8 mouse cellular contexts compared by ENCODE assay signal in genomic region chr14:46831295-46831694, GRCm38 (mm10). TPM values are rescaled to one million over a fixed set of nuclear protein-coding genes. Genes with fewer than 3 reads are reported as not detected.
A peak's percentile ranks its signal among the peaks of the same experiment; 100 is the strongest.
DNase-seq lines count a peak whose midpoint lies in the region; ATAC-seq and TF ChIP-seq lines count a peak whose summit lies in the region.

No protein-coding gene starts in this region.

- peak overlapping the region; percentile 69 for H3K4me3 ChIP-seq in lung, adult 2 months (replicated peaks; ENCODE audit: extremely low read depth, low read depth, low read length)
- H3K4me3 ChIP-seq in embryonic facial prominence, embryonic 10.5 days, result peak overlapping the region; percentile 97
- H3K4me3 ChIP-seq in hindbrain, embryonic 14.5 days (replicated peaks; ENCODE audit: low read length), result peak overlapping the region; percentile 80
- H3K4me3 ChIP-seq in midbrain, embryonic 13.5 days (replicated peaks), result peak overlapping the region; percentile 75

- no peaks in the 10 kb centered on the region for H3K36me3 ChIP-seq in embryonic facial prominence, embryonic 10.5 days (replicated peaks)
- H3K36me3 ChIP-seq in hindbrain, embryonic 14.5 days (replicated peaks; ENCODE audit: control insufficient read depth, insufficient read depth), result no peaks in the 10 kb centered on the region
- no peaks in the 10 kb centered on the region for H3K36me3 ChIP-seq in midbrain, embryonic 13.5 days

- no peak for TF ChIP-seq CTCF in lung, adult 2 months (IDR thresholded peaks at IDR 0.05; ENCODE audit: insufficient read depth, low read length)

- H3K9ac ChIP-seq in hindbrain, embryonic 14.5 days, result peak overlapping the region; percentile 66
- H3K9ac ChIP-seq in midbrain, embryonic 13.5 days (replicated peaks), result peak overlapping the region; percentile 82; the same call in 1 of the 2 replicates

- 2% methylated on average over 4 of the region's 4 CpGs for WGBS in lung, adult 2 months
- WGBS in embryonic facial prominence, embryonic 10.5 days, result 5% methylated on average over 4 of the region's 4 CpGs
- WGBS in hindbrain, embryonic 14.5 days, result 7% methylated on average over 4 of the region's 4 CpGs
- 10% methylated on average over 4 of the region's 4 CpGs for WGBS in midbrain, embryonic 13.5 days

- peak overlapping the region; percentile 78 for H3K4me2 ChIP-seq in hindbrain, embryonic 14.5 days (replicated peaks)
- H3K4me2 ChIP-seq in midbrain, embryonic 13.5 days (replicated peaks), result peak overlapping the region; percentile 89

- peaks cover 9% of the 10 kb centered on the region for H3K4me1 ChIP-seq in lung, adult 2 months (ENCODE audit: control insufficient read depth, insufficient read depth, low read length)
- H3K4me1 ChIP-seq in embryonic facial prominence, embryonic 10.5 days, result peaks cover 16% of the 10 kb centered on the region
- H3K4me1 ChIP-seq in hindbrain, embryonic 14.5 days (replicated peaks; ENCODE audit: control insufficient read depth, insufficient read depth, low read length), result peaks cover 16% of the 10 kb centered on the region; the same call in 1 of the 2 replicates
- H3K4me1 ChIP-seq in midbrain, embryonic 13.5 days (replicated peaks), result peaks cover 15% of the 10 kb centered on the region

- H3K27ac ChIP-seq in embryonic facial prominence, embryonic 10.5 days (replicated peaks), result peak overlapping the region; percentile 90
- no peak overlapping the region for H3K27ac ChIP-seq in hindbrain, embryonic 14.5 days
- no peak overlapping the region for H3K27ac ChIP-seq in midbrain, embryonic 13.5 days

- intact Hi-C loops in left cerebral cortex, postnatal 10 days (cut with DNase I), result no loop called here

- DNase-seq in lung, adult 2 months, result no peak
- DNase-seq in lung, postnatal 4 days, result no peak
- no peak for DNase-seq in embryonic facial prominence, embryonic 10.5 days (ENCODE audit: low spot score)
- no peak for DNase-seq in hindbrain, embryonic 14.5 days (ENCODE audit: low spot score)
- no peak for DNase-seq in layer of hippocampus, postnatal 25 days (ENCODE audit: extremely low spot score in 1 of 2, low spot score in 1 of 2)
- DNase-seq in gastrocnemius, postnatal 10 days, result no peak
- DNase-seq in left cerebral cortex, postnatal 10 days (ENCODE audit: extremely low spot score in 1 of 2, low spot score in 2 of 2), result no peak

- TF ChIP-seq POLR2A in lung, adult 2 months (IDR thresholded peaks at IDR 0.05; ENCODE audit: borderline replicate concordance, extremely low read depth, low read depth, low read length), result no peak

- no peak for ATAC-seq in hindbrain, embryonic 14.5 days (ENCODE audit: low FRiP score)
- ATAC-seq in midbrain, embryonic 13.5 days, result no peak

- no peaks in the 10 kb centered on the region for H3K9me3 ChIP-seq in embryonic facial prominence, embryonic 10.5 days
- H3K9me3 ChIP-seq in hindbrain, embryonic 14.5 days (ENCODE audit: control insufficient read depth, low read length), result no peaks in the 10 kb centered on the region
- H3K9me3 ChIP-seq in midbrain, embryonic 13.5 days, result no peaks in the 10 kb centered on the region

- no peaks in the 10 kb centered on the region for H3K27me3 ChIP-seq in embryonic facial prominence, embryonic 10.5 days (replicated peaks; ENCODE audit: low read depth, poor library complexity, severe bottlenecking)
- H3K27me3 ChIP-seq in hindbrain, embryonic 14.5 days (ENCODE audit: control insufficient read depth, insufficient read depth, low read length), result no peaks in the 10 kb centered on the region
- peaks cover 8% of the 10 kb centered on the region; the same call in 1 of the 2 replicates for H3K27me3 ChIP-seq in midbrain, embryonic 13.5 days

RNA-seq across cellular contexts. Expression of gene Cgrrf1, which starts 0.6 kb away (rescaled TPM):
- 24.3 and 28.2 TPM in 2 replicates for polyA plus RNA-seq in lung, adult 2 months (2012; rRNA removed)
- 32.1 and 35.9 TPM in 2 replicates for polyA plus RNA-seq in embryonic facial prominence, embryonic 10.5 days (2016; fragmentation: Nextera tagmentation; extraction: Ambion mirVana)
- polyA plus RNA-seq in hindbrain, embryonic 14.5 days (2014; fragmentation: Nextera tagmentation; extraction: Ambion mirVana), result 21.3 and 22.1 TPM in 2 replicates
- polyA plus RNA-seq in midbrain, embryonic 13.5 days (2015; fragmentation: Nextera tagmentation; extraction: Ambion mirVana), result 22.6 and 25.4 TPM in 2 replicates
- total RNA-seq in layer of hippocampus, postnatal 25 days (2021), result 10 to 100 TPM; 20.0 to 22.3 TPM
- 10 to 100 TPM; 37.3 to 38.6 TPM for total RNA-seq in gastrocnemius, postnatal 10 days (2021)
- 10 to 100 TPM; 11.5 to 13.9 TPM for total RNA-seq in left cerebral cortex, postnatal 10 days (2021)

RNA-seq across cellular contexts. Expression of gene Gmfb, which starts 9.3 kb away (rescaled TPM):
- 10.7 and 20.7 TPM in 2 replicates for polyA plus RNA-seq in lung, adult 2 months (2012; rRNA removed)
- polyA plus RNA-seq in embryonic facial prominence, embryonic 10.5 days (2016; fragmentation: Nextera tagmentation; extraction: Ambion mirVana), result 101 and 107 TPM in 2 replicates
- polyA plus RNA-seq in hindbrain, embryonic 14.5 days (2014; fragmentation: Nextera tagmentation; extraction: Ambion mirVana), result 149 and 166 TPM in 2 replicates
- 101 and 110 TPM in 2 replicates for polyA plus RNA-seq in midbrain, embryonic 13.5 days (2015; fragmentation: Nextera tagmentation; extraction: Ambion mirVana)
- 100 to 1,000 TPM; 163 to 168 TPM for total RNA-seq in layer of hippocampus, postnatal 25 days (2021)
- total RNA-seq in gastrocnemius, postnatal 10 days (2021), result 10 to 100 TPM; 34.2 to 37.8 TPM
- total RNA-seq in left cerebral cortex, postnatal 10 days (2021), result 100 to 1,000 TPM; 155 to 165 TPM

RNA-seq across cellular contexts. Expression of gene Cnih1, which starts 43.1 kb away (rescaled TPM):
- 44.8 and 48.8 TPM in 2 replicates for polyA plus RNA-seq in lung, adult 2 months (2012; rRNA removed)
- polyA plus RNA-seq in embryonic facial prominence, embryonic 10.5 days (2016; fragmentation: Nextera tagmentation; extraction: Ambion mirVana), result 191 and 195 TPM in 2 replicates
- 212 and 215 TPM in 2 replicates for polyA plus RNA-seq in hindbrain, embryonic 14.5 days (2014; fragmentation: Nextera tagmentation; extraction: Ambion mirVana)
- 180 and 187 TPM in 2 replicates for polyA plus RNA-seq in midbrain, embryonic 13.5 days (2015; fragmentation: Nextera tagmentation; extraction: Ambion mirVana)
- total RNA-seq in layer of hippocampus, postnatal 25 days (2021), result 10 to 100 TPM; 69.5 to 82.7 TPM
- 10 to 100 TPM; 59.6 to 65.7 TPM for total RNA-seq in gastrocnemius, postnatal 10 days (2021)
- 10 to 100 TPM; 79.9 to 83.6 TPM for total RNA-seq in left cerebral cortex, postnatal 10 days (2021)

RNA-seq across cellular contexts. Expression of gene Samd4, which starts 51.4 kb away (rescaled TPM):
- polyA plus RNA-seq in lung, adult 2 months (2012; rRNA removed), result 28.4 and 31.1 TPM in 2 replicates
- 3.1 and 4.6 TPM in 2 replicates for polyA plus RNA-seq in embryonic facial prominence, embryonic 10.5 days (2016; fragmentation: Nextera tagmentation; extraction: Ambion mirVana)
- polyA plus RNA-seq in hindbrain, embryonic 14.5 days (2014; fragmentation: Nextera tagmentation; extraction: Ambion mirVana), result 2.9 and 3.1 TPM in 2 replicates
- polyA plus RNA-seq in midbrain, embryonic 13.5 days (2015; fragmentation: Nextera tagmentation; extraction: Ambion mirVana), result 3.3 and 4.3 TPM in 2 replicates
- 10 to 100 TPM; 10.3 to 13.7 TPM for total RNA-seq in layer of hippocampus, postnatal 25 days (2021)
- total RNA-seq in gastrocnemius, postnatal 10 days (2021), result 10 to 100 TPM; 39.4 to 46.3 TPM
- 10 to 100 TPM; 20.5 to 22.8 TPM for total RNA-seq in left cerebral cortex, postnatal 10 days (2021)
